Mouse (Mus musculus): ENCODE measurements at regions not wholly inside any gene's neighbourhood (a gene's known extent, or its start where the extent isn't known, plus 50 kb on each side); places are given as distances from the start of the nearest gene placed in this dataset.

DNA sequence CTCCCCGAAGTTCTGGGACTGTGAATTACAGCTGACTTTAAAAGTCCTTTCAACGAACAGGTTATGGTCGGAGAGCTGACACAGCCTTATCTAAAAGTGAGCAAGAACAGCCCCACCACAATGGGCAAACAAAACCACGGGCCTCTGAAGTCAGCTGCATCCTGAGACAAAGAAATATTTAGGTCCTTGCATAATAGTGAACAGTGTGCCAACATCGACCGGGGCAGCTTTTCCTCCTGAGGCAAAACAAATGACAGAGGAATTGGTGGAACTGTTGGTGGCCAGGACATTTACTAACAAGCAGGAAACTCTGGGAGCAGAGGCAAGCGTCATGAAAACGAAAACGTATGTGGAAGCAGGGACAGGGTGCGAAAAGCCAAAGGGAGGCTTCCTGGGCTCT lies 54.3 kb upstream of the Mon1b start:
- no peak for DNase-seq (ENCODE audit: low spot score in 2 of 2)

DNA sequence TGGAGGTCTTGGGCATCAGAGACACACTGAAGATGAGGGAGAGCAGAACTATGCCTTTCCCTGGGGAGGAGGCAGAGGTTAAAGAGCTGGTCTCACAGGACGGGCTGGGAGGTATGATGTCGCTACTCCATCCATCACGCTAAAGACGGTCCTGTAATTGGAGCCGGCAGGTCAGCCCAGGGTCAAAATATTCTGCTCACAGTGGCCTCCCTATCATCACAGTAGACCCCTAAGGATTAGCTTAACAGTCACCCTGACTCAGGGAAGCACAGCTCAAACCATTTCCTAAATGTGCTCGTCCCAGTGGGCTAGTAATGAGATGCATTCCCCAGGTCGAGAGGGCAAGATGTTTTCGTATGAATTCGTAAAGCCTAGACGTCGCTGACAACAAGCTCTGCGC lies 53.7 kb upstream of the Mon1b start:
- no peak for DNase-seq (ENCODE audit: low spot score in 2 of 2)

- DNase-seq (ENCODE audit: low spot score in 2 of 2), result no peak
Measured at GRCm38 (mm10) chr8:113582180-113582975, 53.0 kb upstream of the Mon1b start.

GRCm38 (mm10) chr8:113583801-113584200 lies 51.6 kb upstream of the Mon1b start:
- DNase-seq (ENCODE audit: low spot score in 2 of 2), result no peak

All from heart, adult 9 months (tissue).